Mouse (Mus musculus) forebrain, postnatal 0 days (tissue): ENCODE measurements around the gene Mast4. TPM values are rescaled to one million over a fixed set of nuclear protein-coding genes. Genes with fewer than 3 reads are reported as not detected.

Experiments used
- ATAC-seq: fragments of 200-750 bp; cut with Nextera tagmentation; 2 replicates; pipeline ENCODE4 v1.8.0; 2017; ENCODE audit warnings: mild to moderate bottlenecking, moderate library complexity
- DNase-seq: peaks from one replicate; pipeline ENCODE4 v3.0.0-alpha.2; 2015
- H3K27ac ChIP-seq: fragments of 300-500 bp; sonication (generic); 2 replicates; pipeline ENCODE4 v1.5.1; 2014; ENCODE audit warnings: low read depth, mild to moderate bottlenecking, antibody characterized with exemption, low read length, moderate library complexity, mixed read lengths
- H3K27me3 ChIP-seq: fragments of 300-500 bp; sonication (generic); 2 replicates; pipeline ENCODE4 v1.6.1; 2014; ENCODE audit warnings: mild to moderate bottlenecking, low read length, mixed read lengths; ENCODE audit not compliant: insufficient read depth
- H3K36me3 ChIP-seq: fragments of 300-500 bp; sonication (generic); 2 replicates; pipeline ENCODE4 v1.6.1; 2014; ENCODE audit warnings: mild to moderate bottlenecking, moderate library complexity; ENCODE audit not compliant: insufficient read depth
- H3K4me1 ChIP-seq: fragments of 300-500 bp; sonication (generic); 2 replicates; pipeline ENCODE4 v1.6.1; 2014; ENCODE audit warnings: antibody characterized with exemption; ENCODE audit not compliant: insufficient read depth
- H3K4me2 ChIP-seq: fragments of 300-500 bp; sonication (generic); 2 replicates; pipeline ENCODE4 v1.6.1; 2014; ENCODE audit warnings: low read depth, mild to moderate bottlenecking, moderate library complexity
- H3K4me3 ChIP-seq: fragments of 300-500 bp; sonication (generic); 2 replicates; pipeline ENCODE4 v1.5.1; 2014; ENCODE audit warnings: low read depth, low read length, mixed read lengths
- H3K9ac ChIP-seq: fragments of 300-500 bp; sonication (generic); 2 replicates; pipeline ENCODE4 v1.6.1; 2014; ENCODE audit warnings: mild to moderate bottlenecking
- H3K9me3 ChIP-seq: fragments of 300-500 bp; sonication (generic); 2 replicates; pipeline ENCODE4 v1.6.1; 2016; ENCODE audit warnings: low read length
- CTCF ChIP-seq: sonication (generic); IDR thresholded peaks from 2 replicates; pipeline ENCODE4 v1.5.1; 2016; ENCODE audit warnings: antibody characterized with exemption, control low read depth, low read depth
- WGBS: fragments of 180-500 bp; shearing (Covaris S2); extraction: QIAGEN DNeasy Blood & Tissue Kit; methylation state at CpG from one replicate; pipeline ENCODE4 v1.1.7; 2014; 5-methylcytosine and 5-hydroxymethylcytosine counted together
- polyA plus RNA-seq: library from polyadenylated mRNA; unstranded; fragments of >200 nt; fragmentation: Nextera tagmentation; extraction: Ambion mirVana; gene quantifications from 2 replicates; pipeline ENCODE4 v1.2.1, GENCODE M21; 2015
- total RNA-seq: library from RNA; depleted of rRNA; stranded (reverse); fragments of >200 nt; gene quantifications from 2 replicates; pipeline ENCODE4 v1.2.3, GENCODE M21; 2014

Gene Mast4
- total and polyA plus RNA-seq, 2 experiments from 2014 or later, result 17.2 to 40.1 TPM

- Histone ChIP-seq H3K4me1 (no peaks in the 10 kb centered on the region), H3K4me3 (no peak overlapping the region), H3K9ac (no peak overlapping the region), H3K27me3 (no peaks in the 10 kb centered on the region), H3K36me3 (no peaks in the 10 kb centered on the region), H3K27ac (peak overlapping the region; percentile 59; the same call in 1 of the 2 replicates), H3K4me2 (no peak overlapping the region), H3K9me3 (no peaks in the 10 kb centered on the region)
- 56% methylated on average over 3 of the region's 3 CpGs for WGBS
- ATAC-seq (peak; percentile 48), DNase-seq (no peak)
- TF ChIP-seq CTCF, result no peak
These were observed 459.2 kb downstream of the Mast4 start for GRCm38 (mm10) chr13:102875144-102875476.

GRCm38 (mm10) chr13:102874465-102875143 lies 459.7 kb downstream of the Mast4 start:
- no peak overlapping the region for H3K4me2 ChIP-seq
- TF ChIP-seq CTCF, result no peak
- no peaks in the 10 kb centered on the region for H3K36me3 ChIP-seq
- no peak overlapping the region for H3K9ac ChIP-seq
- H3K4me1 ChIP-seq, result no peaks in the 10 kb centered on the region
- peak; percentile 90 for ATAC-seq
- peak overlapping the region; percentile 59 for H3K27ac ChIP-seq
- H3K4me3 ChIP-seq, result no peak overlapping the region
- WGBS, result 34% methylated on average over 14 of the region's 14 CpGs
- peak; percentile 74 for DNase-seq
- H3K27me3 ChIP-seq, result no peaks in the 10 kb centered on the region
- no peaks in the 10 kb centered on the region for H3K9me3 ChIP-seq

DNA sequence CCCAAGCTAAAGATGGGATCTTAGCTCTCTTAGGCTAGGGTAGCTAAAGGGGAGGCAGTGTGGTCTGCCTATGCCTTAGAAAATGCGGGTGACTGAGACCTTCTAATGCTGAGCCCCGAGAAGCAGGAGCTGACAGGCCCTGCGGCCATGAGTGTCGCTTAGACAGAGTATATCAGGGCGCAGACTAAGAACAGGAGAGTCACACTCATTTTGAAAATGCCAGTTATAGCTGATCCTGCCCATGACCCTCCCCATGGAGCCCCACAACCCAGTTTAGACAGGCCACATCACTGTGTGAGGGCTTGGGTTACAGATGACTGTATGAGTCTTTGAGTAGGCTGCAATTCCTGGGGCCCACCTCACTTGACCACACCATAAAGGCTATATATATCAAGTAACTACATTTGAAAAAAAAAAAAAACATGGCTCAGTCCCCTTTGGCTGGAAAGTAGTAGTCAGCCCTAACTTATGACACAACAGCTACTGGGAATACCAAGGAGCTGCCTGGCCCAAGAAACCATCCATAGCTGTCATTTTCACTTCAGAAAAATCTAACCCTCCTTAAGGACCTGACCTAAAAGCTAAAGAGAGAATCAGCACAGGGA lies 460.8 kb downstream of the Mast4 start:
- 96% methylated on average over 5 of the region's 5 CpGs for WGBS
- Histone ChIP-seq H3K4me3 (no peak overlapping the region), H3K9me3 (0 out of 2 replicates have a peak, but pooled peaks cover 2% of the 10 kb centered on the region), H3K9ac (no peak overlapping the region), H3K27ac (no peak overlapping the region), H3K4me2 (no peak overlapping the region), H3K27me3 (no peaks in the 10 kb centered on the region), H3K36me3 (no peaks in the 10 kb centered on the region), H3K4me1 (no peaks in the 10 kb centered on the region)
- no peak for DNase-seq
- ATAC-seq, result no peak
- no peak for TF ChIP-seq CTCF

GRCm38 (mm10) chr13:102871380-102872104 lies 462.8 kb downstream of the Mast4 start:
- H3K27me3 ChIP-seq, result no peaks in the 10 kb centered on the region
- TF ChIP-seq CTCF, result no peak
- 0 out of 2 replicates have a peak, but pooled peaks cover 3% of the 10 kb centered on the region for H3K9me3 ChIP-seq
- no peaks in the 10 kb centered on the region for H3K36me3 ChIP-seq
- no peak overlapping the region for H3K4me3 ChIP-seq
- DNase-seq, result no peak
- H3K27ac ChIP-seq, result no peak overlapping the region
- H3K9ac ChIP-seq, result no peak overlapping the region
- WGBS, result 54% methylated on average over 11 of the region's 11 CpGs
- H3K4me2 ChIP-seq, result no peak overlapping the region
- no peak for ATAC-seq
- no peaks in the 10 kb centered on the region for H3K4me1 ChIP-seq

GRCm38 (mm10) chr13:102869541-102869940 lies 464.8 kb downstream of the Mast4 start:
- DNase-seq (no peak), ATAC-seq (no peak)
- 85% methylated on average over 4 of the region's 4 CpGs for WGBS

DNA sequence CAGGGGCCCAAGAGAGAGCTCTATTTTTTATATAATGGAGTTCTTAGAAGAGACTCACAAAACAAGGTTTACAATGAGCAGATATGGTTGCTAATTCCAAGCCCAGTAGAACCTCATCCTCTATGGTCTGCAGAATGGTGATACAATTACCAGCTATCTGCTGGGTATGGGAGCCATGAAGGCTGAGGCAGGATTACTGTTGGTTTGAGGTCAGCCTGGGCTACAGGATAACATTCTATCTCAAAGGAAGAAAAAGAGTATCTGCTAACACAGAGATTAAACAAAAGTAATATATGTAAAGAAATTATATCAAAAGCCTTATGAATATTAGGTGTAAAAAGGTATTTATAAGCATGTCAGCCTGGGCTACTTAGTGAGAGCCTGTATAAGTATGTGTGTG lies 467.5 kb downstream of the Mast4 start:
- Histone ChIP-seq H3K36me3 (no peaks in the 10 kb centered on the region), H3K4me2 (no peak overlapping the region), H3K27ac (no peak overlapping the region), H3K9ac (no peak overlapping the region), H3K27me3 (no peaks in the 10 kb centered on the region), H3K9me3 (0 out of 2 replicates have a peak, but pooled peaks cover 3% of the 10 kb centered on the region), H3K4me3 (no peak overlapping the region), H3K4me1 (peaks cover 10% of the 10 kb centered on the region; the same call in 1 of the 2 replicates)
- no peak for ATAC-seq
- no peak for DNase-seq
- no peak for TF ChIP-seq CTCF

More at GRCm38 (mm10) chr13:102869541-102869940, 464.8 kb downstream of the Mast4 start:
- Histone ChIP-seq H3K4me1 (peaks cover 10% of the 10 kb centered on the region; the same call in 1 of the 2 replicates), H3K36me3 (no peaks in the 10 kb centered on the region), H3K27me3 (no peaks in the 10 kb centered on the region), H3K4me2 (no peak overlapping the region), H3K9me3 (0 out of 2 replicates have a peak, but pooled peaks cover 3% of the 10 kb centered on the region), H3K27ac (no peak overlapping the region), H3K4me3 (no peak overlapping the region), H3K9ac (no peak overlapping the region)
- no peak for TF ChIP-seq CTCF
